Mouse (Mus musculus): ENCODE data around the gene Arhgap28.

Arhgap28 gene

GRCm38 (mm10) chr17:67935556-67935955, 68.4 kb downstream of the Arhgap28 start:
- DNase-seq (ENCODE audit: low spot score): no peak

GRCm38 (mm10) chr17:67931396-67931795, 72.5 kb downstream of the Arhgap28 start:
- DNase-seq (ENCODE audit: low spot score): no peak

- DNase-seq (ENCODE audit: low spot score): no peak
These were observed 73.0 kb downstream of the Arhgap28 start for GRCm38 (mm10) chr17:67930957-67931356.

GRCm38 (mm10) chr17:67930467-67930866, 73.5 kb downstream of the Arhgap28 start:
- DNase-seq (ENCODE audit: low spot score): no peak

GRCm38 (mm10) chr17:67928280-67928679, 75.6 kb downstream of the Arhgap28 start:
- no peak for DNase-seq (ENCODE audit: low spot score)

GRCm38 (mm10) chr17:67927864-67928263, 76.1 kb downstream of the Arhgap28 start:
- no peak for DNase-seq (ENCODE audit: low spot score)

GRCm38 (mm10) chr17:67919959-67920358, 84.0 kb downstream of the Arhgap28 start:
- no peak for DNase-seq (ENCODE audit: low spot score)

GRCm38 (mm10) chr17:67918201-67918600, 85.7 kb downstream of the Arhgap28 start:
- no peak for DNase-seq (ENCODE audit: low spot score)

- DNase-seq (ENCODE audit: low spot score): no peak
These were observed 87.0 kb downstream of the Arhgap28 start for GRCm38 (mm10) chr17:67916901-67917300.

- no peak for DNase-seq (ENCODE audit: low spot score)
These were observed 91.3 kb downstream of the Arhgap28 start for GRCm38 (mm10) chr17:67912640-67913039.

GRCm38 (mm10) chr17:67912051-67912450, 91.9 kb downstream of the Arhgap28 start:
- no peak for DNase-seq (ENCODE audit: low spot score)

- no peak for DNase-seq (ENCODE audit: low spot score)
These were observed 95.4 kb downstream of the Arhgap28 start for GRCm38 (mm10) chr17:67908537-67908936.

- no peak for DNase-seq (ENCODE audit: low spot score)
These were observed 95.8 kb downstream of the Arhgap28 start for GRCm38 (mm10) chr17:67908137-67908536.

- DNase-seq (ENCODE audit: low spot score): no peak
These were observed 96.3 kb downstream of the Arhgap28 start for GRCm38 (mm10) chr17:67907532-67908054.

- no peak for DNase-seq (ENCODE audit: low spot score)
These were observed 97.7 kb downstream of the Arhgap28 start for GRCm38 (mm10) chr17:67906236-67906635.

- DNase-seq (ENCODE audit: low spot score): no peak
These were observed 99.5 kb downstream of the Arhgap28 start for GRCm38 (mm10) chr17:67904315-67904944.

GRCm38 (mm10) chr17:67902847-67903246, 101.1 kb downstream of the Arhgap28 start:
- no peak for DNase-seq (ENCODE audit: low spot score)

GRCm38 (mm10) chr17:67901161-67901560, 102.8 kb downstream of the Arhgap28 start:
- no peak for DNase-seq (ENCODE audit: low spot score)

GRCm38 (mm10) chr17:67899376-67899775, 104.5 kb downstream of the Arhgap28 start:
- no peak for DNase-seq (ENCODE audit: low spot score)

- DNase-seq (ENCODE audit: low spot score): no peak
These were observed 107.5 kb downstream of the Arhgap28 start for GRCm38 (mm10) chr17:67896413-67896812.

GRCm38 (mm10) chr17:67889481-67890325, 114.2 kb downstream of the Arhgap28 start:
- no peak for DNase-seq (ENCODE audit: low spot score)

GRCm38 (mm10) chr17:67888081-67888480, 115.8 kb downstream of the Arhgap28 start:
- DNase-seq (ENCODE audit: low spot score): no peak

GRCm38 (mm10) chr17:67886326-67886725, 117.6 kb downstream of the Arhgap28 start:
- no peak for DNase-seq (ENCODE audit: low spot score)

Measured in MN1 (cell line).